Mouse (Mus musculus): Measurements from ENCODE around the gene Mllt10. TPM values are rescaled to one million over a fixed set of nuclear protein-coding genes. Genes with fewer than 3 reads are reported as not detected.

Gene Mllt10
- polyA plus RNA-seq, 1 experiment from 2014 or later = 54.1 TPM

GRCm38 (mm10) chr2:18025781-18026115 lies 29.3 kb upstream of the Mllt10 start:
- H3K36me3 ChIP-seq (ENCODE audit: control insufficient read depth, insufficient read depth, low read length) = no peaks in the 10 kb centered on the region
- WGBS = under 1% methylated on average over 14 of the region's 14 CpGs
- peaks cover 10% of the 10 kb centered on the region for H3K4me1 ChIP-seq (ENCODE audit: control insufficient read depth, insufficient read depth, low read length)
- DNase-seq (ENCODE audit: low spot score, missing footprints) (peak; percentile 97), ATAC-seq (ENCODE audit: low FRiP score) (no peak)
- no peaks in the 10 kb centered on the region for H3K9me3 ChIP-seq (ENCODE audit: control insufficient read depth, low read length)
- H3K4me3 ChIP-seq (ENCODE audit: low read depth, low read length) = peak overlapping the region; percentile 63
- H3K4me2 ChIP-seq = peak overlapping the region; percentile 80
- peak overlapping the region; percentile 100 for H3K27ac ChIP-seq (ENCODE audit: low read depth, low read length)
- H3K27me3 ChIP-seq (ENCODE audit: control insufficient read depth, insufficient read depth, low read length) = no peaks in the 10 kb centered on the region
- peak overlapping the region; percentile 91 for H3K9ac ChIP-seq (ENCODE audit: low read length)

- ATAC-seq (ENCODE audit: low FRiP score) (peak; percentile 20), DNase-seq (ENCODE audit: low spot score, missing footprints) (peak; percentile 97)
- H3K36me3 ChIP-seq (ENCODE audit: control insufficient read depth, insufficient read depth, low read length) = no peaks in the 10 kb centered on the region
- H3K4me2 ChIP-seq = peak overlapping the region; percentile 80
- peak overlapping the region; percentile 100 for H3K27ac ChIP-seq (ENCODE audit: low read depth, low read length)
- peaks cover 10% of the 10 kb centered on the region for H3K4me1 ChIP-seq (ENCODE audit: control insufficient read depth, insufficient read depth, low read length)
- peak overlapping the region; percentile 63 for H3K4me3 ChIP-seq (ENCODE audit: low read depth, low read length)
- no peaks in the 10 kb centered on the region for H3K27me3 ChIP-seq (ENCODE audit: control insufficient read depth, insufficient read depth, low read length)
- peak overlapping the region; percentile 91 for H3K9ac ChIP-seq (ENCODE audit: low read length)
- under 1% methylated on average over 44 of the region's 44 CpGs for WGBS
- no peaks in the 10 kb centered on the region for H3K9me3 ChIP-seq (ENCODE audit: control insufficient read depth, low read length)
Measured at GRCm38 (mm10) chr2:18026116-18026947, 28.7 kb upstream of the Mllt10 start.

DNA sequence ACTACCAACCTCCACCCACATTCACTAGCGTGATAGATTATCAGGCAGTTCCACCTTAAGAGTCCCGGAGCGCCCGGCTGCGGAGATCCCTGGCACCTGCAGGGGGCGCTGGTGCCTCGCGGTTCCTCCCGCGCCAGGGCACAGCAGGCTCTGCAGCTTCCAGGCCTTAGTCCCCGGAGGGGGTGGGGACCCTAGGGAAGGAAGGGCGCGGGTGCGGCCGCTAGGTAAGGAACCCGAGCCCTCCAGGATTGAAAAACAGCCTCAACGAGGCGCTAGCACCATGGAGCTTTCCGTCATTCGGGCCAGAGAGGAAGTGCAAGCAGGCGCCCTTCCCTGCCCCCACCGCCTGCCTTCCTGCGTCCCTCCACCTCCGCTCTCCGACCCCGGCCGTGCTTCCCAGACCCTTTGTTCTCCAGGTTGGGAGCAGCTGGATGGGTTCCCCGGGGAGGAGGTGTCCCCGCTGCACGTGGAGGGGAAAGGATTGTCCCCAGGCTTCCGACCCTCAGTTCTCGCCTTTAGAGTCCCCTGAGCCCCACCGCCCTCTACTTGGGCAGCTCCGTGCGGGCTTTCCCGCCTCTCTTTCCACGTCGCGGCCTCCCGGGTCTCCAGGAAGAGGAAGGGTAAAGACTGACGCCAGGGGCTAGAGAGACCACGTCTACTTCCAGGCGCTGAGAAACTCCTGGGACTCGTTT lies 27.4 kb upstream of the Mllt10 start:
- H3K4me2 ChIP-seq = peak overlapping the region; percentile 80
- peak overlapping the region; percentile 63 for H3K4me3 ChIP-seq (ENCODE audit: low read depth, low read length)
- no peaks in the 10 kb centered on the region for H3K27me3 ChIP-seq (ENCODE audit: control insufficient read depth, insufficient read depth, low read length)
- DNase-seq (ENCODE audit: low spot score, missing footprints) (peak; percentile 100), ATAC-seq (ENCODE audit: low FRiP score) (peak; percentile 85)
- under 1% methylated on average over 44 of the region's 44 CpGs for WGBS
- H3K9ac ChIP-seq (ENCODE audit: low read length) = peak overlapping the region; percentile 91
- H3K27ac ChIP-seq (ENCODE audit: low read depth, low read length) = peak overlapping the region; percentile 100
- H3K36me3 ChIP-seq (ENCODE audit: control insufficient read depth, insufficient read depth, low read length) = no peaks in the 10 kb centered on the region
- H3K4me1 ChIP-seq (ENCODE audit: control insufficient read depth, insufficient read depth, low read length) = peaks cover 20% of the 10 kb centered on the region
- no peaks in the 10 kb centered on the region for H3K9me3 ChIP-seq (ENCODE audit: control insufficient read depth, low read length)

- ATAC-seq (ENCODE audit: low FRiP score) (peak; percentile 67), DNase-seq (ENCODE audit: low spot score, missing footprints) (peak; percentile 98)
- under 1% methylated on average over 61 of the region's 61 CpGs for WGBS
- H3K27ac ChIP-seq (ENCODE audit: low read depth, low read length) = peak overlapping the region; percentile 100
- H3K9ac ChIP-seq (ENCODE audit: low read length) = peak overlapping the region; percentile 91
- no peaks in the 10 kb centered on the region for H3K9me3 ChIP-seq (ENCODE audit: control insufficient read depth, low read length)
- peak overlapping the region; percentile 63 for H3K4me3 ChIP-seq (ENCODE audit: low read depth, low read length)
- no peaks in the 10 kb centered on the region for H3K27me3 ChIP-seq (ENCODE audit: control insufficient read depth, insufficient read depth, low read length)
- peaks cover 28% of the 10 kb centered on the region for H3K4me1 ChIP-seq (ENCODE audit: control insufficient read depth, insufficient read depth, low read length)
- no peaks in the 10 kb centered on the region for H3K36me3 ChIP-seq (ENCODE audit: control insufficient read depth, insufficient read depth, low read length)
- peak overlapping the region; percentile 80 for H3K4me2 ChIP-seq
Measured at GRCm38 (mm10) chr2:18028140-18029021, 26.7 kb upstream of the Mllt10 start.

DNA sequence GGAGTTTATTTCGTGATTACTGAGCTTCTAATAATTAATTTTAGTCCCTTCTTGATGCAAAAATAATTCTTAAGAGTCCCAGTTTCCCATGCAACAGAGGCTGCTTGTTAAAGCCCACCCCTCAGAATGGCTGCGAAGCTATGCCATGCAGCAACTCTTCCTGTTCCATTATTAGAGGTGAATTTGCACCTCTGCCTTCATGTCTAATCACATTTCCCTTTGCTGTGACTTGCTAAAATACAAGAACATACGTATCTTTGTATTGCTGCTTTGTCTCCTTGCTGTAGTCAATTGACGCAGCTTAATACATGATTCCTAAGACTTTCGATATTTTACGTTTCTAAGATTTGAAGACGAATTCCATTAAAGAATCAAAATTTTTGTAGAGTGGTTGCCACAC lies 25.4 kb upstream of the Mllt10 start:
- no peak overlapping the region for H3K4me3 ChIP-seq (ENCODE audit: low read depth, low read length)
- peak overlapping the region; percentile 99 for H3K4me2 ChIP-seq
- no peaks in the 10 kb centered on the region for H3K27me3 ChIP-seq (ENCODE audit: control insufficient read depth, insufficient read depth, low read length)
- no peaks in the 10 kb centered on the region for H3K36me3 ChIP-seq (ENCODE audit: control insufficient read depth, insufficient read depth, low read length)
- H3K27ac ChIP-seq (ENCODE audit: low read depth, low read length) = peak overlapping the region; percentile 85; the same call in 1 of the 2 replicates
- no peaks in the 10 kb centered on the region for H3K9me3 ChIP-seq (ENCODE audit: control insufficient read depth, low read length)
- DNase-seq (ENCODE audit: low spot score, missing footprints) (peak; percentile 94), ATAC-seq (ENCODE audit: low FRiP score) (no peak)
- 21% methylated on average over 7 of the region's 7 CpGs for WGBS
- H3K9ac ChIP-seq (ENCODE audit: low read length) = peak overlapping the region; percentile 13; the same call in 1 of the 2 replicates
- peaks cover 35% of the 10 kb centered on the region for H3K4me1 ChIP-seq (ENCODE audit: control insufficient read depth, insufficient read depth, low read length)

DNA sequence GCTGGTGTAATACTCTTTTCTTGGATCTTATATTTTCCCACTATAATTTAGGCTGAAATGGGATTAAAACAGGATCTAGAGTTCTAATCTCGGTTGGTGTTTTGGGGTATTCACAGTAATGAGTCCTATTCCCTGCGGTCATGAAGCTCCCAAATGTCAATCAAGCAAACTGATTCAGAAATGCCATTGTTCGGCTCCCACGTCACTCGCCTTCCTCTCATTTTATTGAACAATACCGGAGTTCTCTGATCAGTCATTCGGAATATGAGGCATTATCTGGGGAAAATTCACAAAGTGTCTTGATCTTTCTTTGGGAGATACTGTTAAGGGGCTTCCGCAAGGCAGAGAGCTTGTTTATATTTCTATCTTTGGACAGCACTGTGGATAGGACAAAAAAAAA lies 24.5 kb upstream of the Mllt10 start:
- Histone ChIP-seq H3K9me3 (ENCODE audit: control insufficient read depth, low read length) (no peaks in the 10 kb centered on the region), H3K9ac (ENCODE audit: low read length) (peak overlapping the region; percentile 98), H3K36me3 (ENCODE audit: control insufficient read depth, insufficient read depth, low read length) (no peaks in the 10 kb centered on the region), H3K4me1 (ENCODE audit: control insufficient read depth, insufficient read depth, low read length) (peaks cover 43% of the 10 kb centered on the region), H3K27me3 (ENCODE audit: control insufficient read depth, insufficient read depth, low read length) (no peaks in the 10 kb centered on the region), H3K4me3 (ENCODE audit: low read depth, low read length) (peak overlapping the region; percentile 42), H3K4me2 (peak overlapping the region; percentile 99), H3K27ac (ENCODE audit: low read depth, low read length) (peak overlapping the region; percentile 85)
- ATAC-seq (ENCODE audit: low FRiP score) (no peak), DNase-seq (ENCODE audit: low spot score, missing footprints) (peak; percentile 97)
- WGBS = 5% methylated on average over 8 of the region's 8 CpGs

GRCm38 (mm10) chr2:18031271-18031821 lies 23.7 kb upstream of the Mllt10 start:
- DNase-seq (ENCODE audit: low spot score, missing footprints) (peak; percentile 97), ATAC-seq (ENCODE audit: low FRiP score) (no peak)
- Histone ChIP-seq H3K36me3 (ENCODE audit: control insufficient read depth, insufficient read depth, low read length) (no peaks in the 10 kb centered on the region), H3K4me2 (peak overlapping the region; percentile 99), H3K27ac (ENCODE audit: low read depth, low read length) (peak overlapping the region; percentile 85), H3K4me3 (ENCODE audit: low read depth, low read length) (peak overlapping the region; percentile 42), H3K27me3 (ENCODE audit: control insufficient read depth, insufficient read depth, low read length) (no peaks in the 10 kb centered on the region), H3K9me3 (ENCODE audit: control insufficient read depth, low read length) (no peaks in the 10 kb centered on the region), H3K9ac (ENCODE audit: low read length) (peak overlapping the region; percentile 98), H3K4me1 (ENCODE audit: control insufficient read depth, insufficient read depth, low read length) (peaks cover 47% of the 10 kb centered on the region)
- 0% methylated on average over 26 of the region's 26 CpGs for WGBS

DNA sequence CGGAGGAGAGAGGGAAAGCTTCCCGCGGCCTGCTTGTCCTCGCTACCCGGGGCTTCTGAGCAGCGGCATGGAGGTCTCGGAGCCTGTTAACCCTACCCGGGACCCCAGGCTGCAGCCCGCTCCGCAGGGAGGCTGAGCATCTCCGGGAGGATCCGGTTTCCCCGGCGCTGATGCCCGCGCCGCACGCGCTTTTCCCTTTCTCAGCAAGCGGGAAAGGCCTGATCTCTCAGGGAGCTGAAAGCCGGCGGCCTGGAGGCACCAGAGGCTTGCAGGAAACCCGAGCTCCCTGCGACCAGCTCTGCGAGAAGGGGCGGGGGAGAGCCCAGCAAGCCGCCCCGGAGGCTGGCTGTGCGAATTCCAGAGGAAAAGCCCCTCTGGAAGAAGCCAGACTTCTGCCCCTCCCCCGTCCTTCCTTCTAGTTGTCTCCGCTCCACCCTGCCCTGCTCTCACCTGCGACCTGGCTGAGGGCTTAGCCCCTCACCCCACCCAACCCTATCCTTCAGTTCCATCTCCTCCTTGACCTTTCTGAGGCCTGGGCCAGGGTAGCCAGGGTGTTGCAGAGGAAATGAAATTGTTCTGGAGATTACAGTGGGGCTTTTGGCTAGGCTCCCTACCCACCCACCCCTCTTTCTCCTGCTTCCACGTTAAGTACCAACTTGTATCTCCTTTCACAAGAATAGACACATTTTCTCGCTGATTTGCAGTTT lies 23.1 kb upstream of the Mllt10 start:
- Histone ChIP-seq H3K4me1 (ENCODE audit: control insufficient read depth, insufficient read depth, low read length) (peaks cover 44% of the 10 kb centered on the region), H3K4me2 (peak overlapping the region; percentile 99), H3K27me3 (ENCODE audit: control insufficient read depth, insufficient read depth, low read length) (no peaks in the 10 kb centered on the region), H3K27ac (ENCODE audit: low read depth, low read length) (peak overlapping the region; percentile 85), H3K9ac (ENCODE audit: low read length) (peak overlapping the region; percentile 98), H3K4me3 (ENCODE audit: low read depth, low read length) (peak overlapping the region; percentile 42), H3K36me3 (ENCODE audit: control insufficient read depth, insufficient read depth, low read length) (no peaks in the 10 kb centered on the region), H3K9me3 (ENCODE audit: control insufficient read depth, low read length) (no peaks in the 10 kb centered on the region)
- under 1% methylated on average over 34 of the region's 34 CpGs for WGBS
- DNase-seq (ENCODE audit: low spot score, missing footprints) (peak; percentile 95), ATAC-seq (ENCODE audit: low FRiP score) (no peak)
